15 mouse cellular contexts compared by ENCODE assay signal in the genomic region with DNA sequence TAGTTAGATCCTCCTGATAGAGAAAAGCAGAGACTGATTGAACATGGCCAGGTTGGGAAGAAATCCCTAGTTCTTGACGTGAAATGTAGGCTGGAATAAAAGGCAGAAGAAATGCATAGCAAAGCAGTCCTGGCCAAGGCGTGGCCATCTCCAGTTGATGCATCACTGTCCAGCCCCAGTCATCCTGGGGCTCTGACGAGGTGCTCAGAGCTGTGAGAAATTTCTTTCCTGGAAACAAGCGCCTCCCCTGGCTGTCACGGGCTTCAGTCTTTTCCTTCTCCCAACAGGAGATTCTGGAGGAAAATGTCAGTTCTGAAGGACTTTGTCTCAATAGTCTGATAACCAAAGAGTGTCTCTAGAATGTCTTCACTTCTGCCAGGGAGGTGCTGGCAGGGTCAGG.
"Had no signal": no experiment of that assay in that cellular context is flagged by ENCODE, and none has a peak within 500 bp of the region (broad histone marks: within the 10 kb centered on the region; RNA-seq: fewer than 3 reads in every experiment).

No protein-coding gene starts in this region.

- H3K27ac ChIP-seq: hindbrain, postnatal 0 days; limb, embryonic 12.5 days; limb, embryonic 15.5 days; liver, embryonic 14.5 days; lung, embryonic 15.5 days; stomach, postnatal 0 days had no signal

- H3K9ac ChIP-seq: limb, embryonic 12.5 days; limb, embryonic 15.5 days; liver, embryonic 14.5 days; lung, embryonic 15.5 days had no signal

- ATAC-seq: hindbrain, postnatal 0 days had no signal

- H3K4me2 ChIP-seq: limb, embryonic 12.5 days; limb, embryonic 15.5 days; lung, embryonic 15.5 days; midbrain, embryonic 11.5 days had no signal

- H3K4me1 ChIP-seq: limb, embryonic 12.5 days; limb, embryonic 15.5 days had no signal

- H3K4me3 ChIP-seq: limb, embryonic 12.5 days; limb, embryonic 15.5 days; lung, embryonic 15.5 days had no signal

- H3K36me3 ChIP-seq: limb, embryonic 15.5 days; lung, embryonic 15.5 days had no signal

- H3K9me3 ChIP-seq: limb, embryonic 12.5 days; limb, embryonic 15.5 days; lung, embryonic 15.5 days had no signal

- DNase-seq: left cerebral cortex, postnatal 4 days; lung, adult 18-20 months; lung, postnatal 10 days; lung, postnatal 36 days; midbrain, embryonic 14.5 days; thymus, adult 2 months; thymus, postnatal 14 days; thymus, postnatal 4 days had no signal

- H3K27me3 ChIP-seq: limb, embryonic 12.5 days; limb, embryonic 15.5 days; lung, embryonic 15.5 days had no signal
